Mouse (Mus musculus) brain, adult 2 months (tissue): Measurements from ENCODE around the gene Arl4c.
A peak's percentile ranks its signal among the peaks of the same experiment; 100 is the strongest.

Source experiments
- DNase-seq: peaks from one replicate; pipeline ENCODE4 v3.0.0; 2011; ENCODE audit warnings: low read depth, low spot score

The Arl4c gene

DNA sequence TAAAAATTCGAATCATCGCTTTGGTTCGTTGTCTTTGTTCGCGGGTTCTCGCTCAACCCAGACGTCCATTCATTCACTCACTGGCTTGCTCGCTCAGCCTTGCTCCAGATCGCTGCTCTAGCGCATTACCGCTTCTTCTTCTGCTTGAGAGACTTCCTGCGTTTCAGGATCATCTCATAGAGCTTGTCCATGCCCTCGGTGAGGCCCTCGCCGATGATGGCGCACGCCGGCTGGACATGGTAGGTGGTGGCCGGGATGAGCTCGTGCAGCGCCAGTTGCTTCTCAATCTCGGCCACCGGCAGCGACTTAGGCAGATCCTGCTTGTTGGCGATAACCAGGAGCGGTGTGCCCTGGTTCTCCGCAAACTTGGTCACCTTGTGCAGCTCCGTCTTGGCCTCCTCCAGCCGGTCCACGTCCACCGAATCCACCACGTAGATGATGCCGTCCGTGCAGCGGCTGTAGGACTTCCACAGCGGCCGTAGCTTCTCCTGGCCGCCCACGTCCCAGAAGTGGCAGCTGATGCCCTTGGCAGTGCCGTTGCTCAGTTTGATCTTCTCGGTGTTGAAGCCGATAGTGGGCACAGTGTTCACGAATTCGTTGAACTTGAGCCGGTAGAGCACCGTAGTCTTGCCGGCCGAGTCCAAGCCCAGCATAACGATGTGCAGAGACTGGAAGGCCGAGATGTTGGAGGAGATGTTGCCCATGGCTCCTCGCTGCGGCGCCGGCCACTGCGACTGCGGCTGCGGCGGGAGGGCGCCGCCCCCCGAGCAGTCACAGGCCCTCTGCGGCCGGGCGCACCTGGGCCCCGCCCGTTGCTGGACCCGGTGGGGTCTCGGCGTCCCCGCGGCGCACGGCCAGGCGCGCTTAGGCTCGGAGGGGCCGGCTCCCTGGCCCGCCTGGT lies 810 bp downstream of the Arl4c start:
- peak; percentile 63 for DNase-seq

DNA sequence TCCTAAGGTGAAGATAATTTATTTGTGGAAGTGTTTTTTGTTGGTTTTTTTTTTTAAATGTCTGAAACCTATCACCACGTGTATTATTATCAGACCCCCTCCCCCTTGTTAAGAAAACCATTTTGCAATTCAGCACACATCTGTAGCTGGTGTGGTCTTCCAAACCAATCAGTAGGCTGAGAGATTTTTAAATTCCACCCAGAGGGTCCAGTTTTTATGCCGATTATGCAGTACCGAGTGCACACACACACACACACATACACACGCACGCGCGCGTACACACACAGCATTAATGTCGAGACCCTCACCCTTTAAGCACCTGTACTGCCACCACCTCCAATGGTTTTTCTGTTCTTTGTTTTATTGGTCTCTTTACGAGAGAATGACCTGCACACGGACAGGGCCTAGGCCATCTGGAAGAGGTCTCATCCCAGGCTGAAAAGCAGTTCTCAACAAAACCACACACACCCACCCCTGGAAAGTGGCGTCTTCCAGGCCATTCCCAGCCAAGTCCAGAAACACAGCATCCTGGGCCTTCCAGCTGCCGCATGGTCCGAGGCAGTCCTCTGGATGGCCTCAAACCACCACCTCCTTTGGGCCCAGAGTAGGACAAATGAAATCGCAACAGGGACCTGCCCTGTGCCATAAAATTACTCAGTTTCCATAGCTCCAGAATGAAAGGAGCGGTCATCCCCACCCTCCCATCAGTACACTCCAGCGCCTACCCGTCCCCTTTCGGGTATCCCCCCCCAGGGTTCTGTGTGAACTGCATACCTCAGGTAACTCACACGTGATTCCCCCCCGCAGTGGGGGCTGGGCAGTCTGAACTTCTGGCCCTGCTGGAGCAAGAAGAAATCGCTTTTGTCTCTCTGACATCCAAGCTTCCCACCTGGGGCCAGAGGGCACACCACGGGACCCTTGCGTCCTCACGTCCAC lies 1.9 kb downstream of the Arl4c start:
- DNase-seq, result peak; percentile 69

GRCm38 (mm10) chr1:88699401-88699800 lies 2.6 kb downstream of the Arl4c start:
- DNase-seq, result peak; percentile 59

DNA sequence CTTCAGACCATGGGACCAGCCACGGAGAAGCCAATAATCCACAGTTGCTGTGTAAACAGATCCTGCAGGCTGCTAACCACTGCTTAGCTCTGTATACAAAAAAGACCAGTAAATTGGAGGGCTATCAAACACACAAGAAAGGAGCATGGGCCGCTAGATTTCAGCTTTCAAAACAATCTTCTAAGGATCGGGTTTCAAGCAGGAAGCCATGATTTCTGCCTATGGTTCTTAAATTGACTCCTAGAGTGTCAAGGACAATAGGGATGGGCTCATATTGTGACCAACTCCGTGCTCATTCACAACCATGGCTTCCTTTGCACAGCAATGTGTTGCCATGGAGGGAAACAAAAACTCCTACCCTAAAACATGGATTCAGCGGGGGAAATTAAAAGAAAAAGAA lies 3.1 kb downstream of the Arl4c start:
- DNase-seq, result no peak

DNA sequence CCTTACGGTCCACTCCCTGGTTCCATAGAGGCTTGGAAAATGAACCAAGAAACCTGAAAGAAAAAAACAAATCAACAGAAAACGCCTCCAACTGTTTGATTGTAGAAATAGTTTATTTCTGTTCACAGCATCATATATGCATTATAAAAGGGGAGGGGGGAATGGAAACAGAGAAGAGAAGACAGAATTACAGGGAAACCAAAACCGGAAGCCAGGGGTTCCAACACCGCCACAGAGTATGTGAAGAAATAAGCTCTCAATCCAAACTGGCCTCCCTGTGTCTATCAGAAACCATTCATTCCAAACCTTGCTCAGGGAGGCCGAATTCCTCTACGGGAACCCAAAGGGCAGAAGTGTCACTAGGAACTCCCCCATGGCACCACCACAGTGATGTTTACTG lies 3.9 kb downstream of the Arl4c start:
- DNase-seq, result no peak

DNA sequence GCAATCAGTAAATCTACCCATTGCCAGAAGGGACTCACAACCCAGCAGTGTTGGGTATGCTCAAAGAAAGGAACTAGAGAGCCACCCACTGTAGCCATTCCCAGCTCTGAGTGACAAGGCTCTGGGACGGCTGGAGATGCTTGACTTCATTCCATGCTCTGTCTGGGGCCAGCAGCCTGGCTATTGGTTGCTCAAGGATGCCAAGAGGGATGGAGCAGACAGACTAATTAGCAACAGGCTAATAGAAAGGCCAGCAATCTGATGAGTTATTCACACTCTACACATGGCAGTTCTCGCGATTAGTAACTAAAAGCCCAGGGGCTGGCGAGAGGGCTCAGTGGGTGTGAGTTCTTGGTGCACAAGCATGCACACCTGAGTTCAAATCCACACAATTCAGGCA lies 5.6 kb downstream of the Arl4c start:
- no peak for DNase-seq

- peak; percentile 63 for DNase-seq
These were observed 7.7 kb downstream of the Arl4c start for GRCm38 (mm10) chr1:88694353-88694752.

DNA sequence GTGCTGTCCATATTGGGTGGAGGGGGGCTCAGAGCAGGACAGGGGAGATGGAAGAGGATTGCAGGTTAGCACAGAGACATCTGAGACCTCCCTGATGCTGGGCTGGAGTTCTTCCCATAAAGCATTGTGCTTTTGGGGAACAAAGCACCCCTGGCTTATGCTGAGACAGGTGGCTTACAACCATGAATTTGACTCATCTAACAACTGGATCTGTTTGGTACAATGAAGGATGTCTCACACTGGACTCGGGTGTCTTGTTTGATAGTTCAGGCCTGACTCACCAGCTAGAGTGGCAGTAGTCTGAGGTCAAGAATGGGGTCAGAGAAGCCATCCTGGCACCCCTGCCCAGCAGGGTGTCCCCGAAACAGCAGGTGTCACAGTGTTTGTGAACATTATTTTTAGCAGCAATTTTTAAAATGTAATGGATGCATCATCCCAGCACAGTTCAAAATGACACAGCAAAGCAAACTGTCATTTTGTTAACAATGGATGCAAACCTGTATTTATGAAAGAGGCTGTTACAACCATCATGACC lies 9.7 kb downstream of the Arl4c start:
- DNase-seq, result no peak

DNA sequence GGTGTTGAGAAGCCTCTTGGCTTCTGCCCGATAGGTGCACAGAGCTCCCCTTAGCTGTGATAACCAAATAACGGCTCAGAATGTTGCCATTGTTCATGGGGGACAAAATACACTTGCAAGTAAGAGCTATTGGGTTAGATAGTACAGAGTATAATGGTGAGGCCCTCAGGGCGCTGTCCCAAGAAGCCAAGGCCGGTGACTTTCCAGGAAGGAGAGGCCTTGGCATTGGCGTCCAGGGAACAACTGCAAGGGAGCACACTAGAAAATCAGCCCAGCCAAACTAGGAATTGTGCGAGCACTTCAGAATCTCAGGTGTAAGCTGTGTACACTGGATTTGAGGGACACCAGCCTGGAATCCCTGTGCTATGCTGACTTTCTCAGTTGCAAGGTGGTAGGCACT lies 11.4 kb downstream of the Arl4c start:
- no peak for DNase-seq

- DNase-seq, result no peak
These were observed 17.3 kb downstream of the Arl4c start for GRCm38 (mm10) chr1:88684765-88685164.

DNA sequence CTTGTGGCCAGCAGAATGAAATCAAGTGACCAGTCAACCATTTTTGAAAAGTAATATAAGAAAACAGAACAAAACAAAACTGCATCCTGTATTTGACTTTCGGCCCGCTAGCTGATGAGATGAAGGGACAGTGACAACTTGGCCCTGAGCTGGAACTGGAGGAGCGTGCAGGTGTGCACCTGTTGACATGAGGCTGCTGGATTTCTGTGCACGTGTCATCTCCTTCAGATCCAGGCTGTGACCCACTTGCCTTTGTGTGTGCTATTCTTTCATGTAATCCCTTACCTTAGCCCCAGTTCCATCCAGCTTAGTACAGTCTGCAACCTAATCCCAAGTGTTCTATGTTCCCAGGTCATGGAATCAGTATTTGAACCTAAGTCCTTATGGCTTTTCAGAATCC lies 20.4 kb downstream of the Arl4c start:
- no peak for DNase-seq

DNA sequence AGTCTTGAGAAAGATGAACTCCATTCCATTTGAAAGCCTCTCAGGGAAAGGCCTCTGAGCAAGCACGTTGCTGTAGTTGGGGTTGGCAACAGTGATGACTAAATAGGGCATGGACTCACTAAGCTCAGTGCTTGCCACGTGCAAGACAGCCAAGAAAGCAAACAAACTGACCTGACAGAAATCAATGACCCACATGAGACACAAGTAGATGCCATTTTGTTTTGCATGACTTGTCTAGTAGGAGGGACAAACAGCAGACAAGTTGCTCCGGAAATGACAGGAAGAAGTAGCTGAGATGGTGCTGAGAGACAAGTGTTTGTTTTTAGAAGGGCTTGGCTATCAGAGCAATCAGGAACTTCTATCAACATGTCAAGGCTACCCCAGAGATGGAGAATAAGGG lies 21.2 kb downstream of the Arl4c start:
- DNase-seq, result no peak

DNA sequence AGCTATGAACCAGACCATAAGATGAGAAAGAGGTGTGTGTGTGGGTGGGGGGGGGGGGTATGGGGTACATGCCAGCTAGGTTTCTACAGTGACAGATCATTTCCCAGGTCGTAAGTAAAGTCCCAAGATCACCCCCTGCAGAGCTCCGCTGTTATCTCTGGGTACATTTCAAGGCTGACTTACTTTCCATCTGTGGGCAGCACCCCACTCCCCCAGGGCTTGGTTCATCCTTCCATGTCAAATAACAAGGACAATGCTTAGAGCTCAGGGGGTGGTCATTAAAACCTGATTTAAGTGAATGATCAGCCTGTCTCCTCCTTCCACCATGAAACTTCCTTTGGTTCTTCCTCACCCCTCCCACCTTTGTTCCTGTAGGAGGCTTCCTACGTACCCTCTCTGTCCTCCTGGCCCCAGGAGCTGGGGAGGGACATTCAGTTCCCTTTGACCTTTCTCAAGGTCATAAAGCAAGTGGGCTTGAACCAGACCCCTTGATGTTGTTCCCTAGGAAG lies 23.7 kb downstream of the Arl4c start:
- DNase-seq, result no peak

DNA sequence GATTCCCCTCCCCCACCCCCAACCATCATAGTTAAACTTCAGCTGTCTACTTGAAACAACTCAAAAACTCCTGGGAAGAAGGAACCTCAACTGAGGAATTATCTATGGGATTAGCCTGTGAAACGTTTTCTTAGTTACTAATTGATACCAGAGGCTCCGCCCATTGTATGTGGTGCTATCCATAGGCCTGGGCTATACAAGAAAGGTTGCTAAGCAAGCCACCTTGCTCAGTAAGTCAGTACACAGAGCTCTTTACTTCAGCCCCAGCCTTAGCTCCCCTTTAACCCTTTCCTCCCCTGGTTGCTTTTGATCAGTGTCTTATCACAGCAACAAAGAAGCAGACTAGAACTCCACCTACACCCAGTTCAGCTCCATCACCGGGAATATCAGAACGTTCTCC lies 31.2 kb downstream of the Arl4c start:
- DNase-seq, result no peak

GRCm38 (mm10) chr1:88668846-88669810 lies 32.9 kb downstream of the Arl4c start:
- no peak for DNase-seq

- DNase-seq, result no peak
These were observed 33.7 kb downstream of the Arl4c start for GRCm38 (mm10) chr1:88668353-88668752.

DNA sequence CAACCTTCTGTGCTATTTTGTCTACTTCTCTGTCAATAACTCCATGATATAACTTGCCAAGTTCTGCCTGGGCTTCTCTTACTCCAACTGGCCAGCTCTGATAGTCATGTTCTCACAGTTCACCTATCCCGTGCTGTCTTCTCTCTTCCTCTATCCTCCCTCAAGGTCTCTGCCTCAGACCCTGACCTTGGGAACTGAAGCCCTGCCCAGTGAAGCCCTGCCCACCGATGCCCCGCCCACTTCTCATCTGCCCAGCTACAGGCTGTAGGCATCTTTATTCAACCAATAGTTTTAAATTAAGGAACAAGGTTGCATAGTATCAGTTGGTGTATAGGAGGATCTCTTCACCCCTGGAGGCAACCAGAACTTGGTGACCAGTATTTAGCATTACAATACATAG lies 37.4 kb downstream of the Arl4c start:
- no peak for DNase-seq

DNA sequence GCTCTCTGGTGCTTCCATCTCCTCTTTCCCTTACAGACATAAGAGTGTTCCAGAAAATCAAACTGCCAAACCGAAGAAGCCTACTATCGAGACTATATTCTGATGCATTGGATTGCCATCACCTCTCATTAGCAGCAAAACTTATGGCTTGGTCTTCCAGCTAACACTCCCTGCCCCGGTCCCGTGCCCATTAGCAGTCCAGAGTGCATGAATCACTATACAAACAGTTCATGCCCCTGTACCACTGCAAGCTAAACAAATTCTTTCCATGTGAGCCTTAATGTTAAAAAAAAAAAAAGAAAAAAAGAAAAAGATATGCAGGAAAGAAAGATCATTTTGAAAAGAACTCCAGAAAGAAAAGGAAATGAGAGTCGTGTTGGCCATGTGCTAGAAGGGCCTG lies 39.3 kb downstream of the Arl4c start:
- no peak for DNase-seq

GRCm38 (mm10) chr1:88661209-88661608 lies 40.8 kb downstream of the Arl4c start:
- no peak for DNase-seq

DNA sequence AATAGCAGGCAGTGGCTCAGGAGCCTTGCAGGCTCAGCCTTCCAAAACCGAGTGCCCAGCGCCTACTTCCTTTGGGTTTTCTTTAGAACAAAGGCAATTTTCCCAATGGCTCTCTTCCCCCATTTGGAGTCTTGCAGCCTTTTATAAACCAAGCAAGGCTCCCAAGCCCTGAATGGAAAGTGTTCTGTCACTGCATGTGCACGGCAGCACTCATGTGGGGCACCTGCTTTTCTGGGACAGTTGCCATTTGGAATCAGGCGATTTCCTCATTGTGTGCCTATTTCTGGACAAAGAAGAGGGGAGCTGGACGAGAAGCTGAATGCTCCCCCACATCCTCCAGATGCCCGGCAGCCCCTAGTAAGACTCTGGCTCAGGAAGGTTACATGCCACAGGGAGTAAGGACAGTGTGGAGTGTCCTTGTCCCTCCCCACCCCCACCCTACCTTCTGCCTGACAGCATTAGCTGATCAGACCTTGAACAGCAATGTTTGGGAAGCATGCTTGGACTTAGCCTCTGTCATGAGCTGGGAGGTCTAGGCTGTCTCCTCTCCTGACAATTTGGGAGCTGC lies 43.6 kb downstream of the Arl4c start:
- peak; percentile 93 for DNase-seq

GRCm38 (mm10) chr1:88656096-88656480 lies 45.9 kb downstream of the Arl4c start:
- DNase-seq, result peak; percentile 66
